Mouse (Mus musculus) heart, adult 9 months (tissue): Measurements from ENCODE around the gene Cfdp1.
A peak's percentile ranks its signal among the peaks of the same experiment; 100 is the strongest.

Experiments
- DNase-seq, 2 experiments: peaks; one replicate each; pipeline ENCODE4 v3.0.0; 2022; ENCODE audit warnings: low spot score in 2 of 2

Gene Cfdp1

DNA sequence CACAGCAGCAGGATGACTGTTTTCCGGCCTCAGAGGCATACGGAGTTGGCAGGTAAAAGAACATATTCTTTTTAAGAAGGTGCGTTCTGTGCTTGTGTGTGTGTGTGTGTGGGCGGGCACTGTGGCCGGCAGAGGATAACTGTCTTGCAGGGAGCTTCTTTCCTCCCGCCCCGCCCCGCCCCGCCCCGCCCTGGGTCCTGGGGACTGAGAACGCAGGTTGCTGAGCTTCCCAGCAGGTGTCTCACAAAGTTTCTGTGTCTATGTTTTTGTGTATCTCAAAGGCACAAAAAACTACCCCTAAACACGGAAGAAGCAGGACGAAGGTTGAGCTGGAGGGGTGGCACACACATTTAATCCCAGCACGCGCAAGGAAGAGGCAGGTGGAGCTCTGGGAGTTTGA, 84.8 kb downstream of the Cfdp1 start:
- no peak for DNase-seq

DNA sequence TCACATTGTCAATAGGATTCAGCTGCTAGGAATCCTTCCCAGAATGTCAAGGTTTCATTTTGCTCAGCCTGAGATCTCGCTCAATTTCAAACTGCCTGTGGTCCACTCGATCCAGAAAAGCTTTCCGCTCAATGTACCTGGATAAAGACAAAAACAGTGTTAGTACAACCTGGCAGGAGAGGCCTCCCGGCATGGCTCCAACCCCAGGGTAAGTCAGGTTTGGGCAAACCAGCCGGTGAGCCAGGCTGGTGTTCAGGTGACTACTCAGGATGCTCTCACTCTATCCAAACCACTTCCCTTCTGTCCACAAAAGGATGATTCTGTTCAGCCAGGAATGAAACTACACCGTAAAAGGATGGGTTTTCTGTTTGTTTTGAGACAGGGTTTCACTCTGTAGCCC, 85.4 kb downstream of the Cfdp1 start:
- DNase-seq, result no peak

DNA sequence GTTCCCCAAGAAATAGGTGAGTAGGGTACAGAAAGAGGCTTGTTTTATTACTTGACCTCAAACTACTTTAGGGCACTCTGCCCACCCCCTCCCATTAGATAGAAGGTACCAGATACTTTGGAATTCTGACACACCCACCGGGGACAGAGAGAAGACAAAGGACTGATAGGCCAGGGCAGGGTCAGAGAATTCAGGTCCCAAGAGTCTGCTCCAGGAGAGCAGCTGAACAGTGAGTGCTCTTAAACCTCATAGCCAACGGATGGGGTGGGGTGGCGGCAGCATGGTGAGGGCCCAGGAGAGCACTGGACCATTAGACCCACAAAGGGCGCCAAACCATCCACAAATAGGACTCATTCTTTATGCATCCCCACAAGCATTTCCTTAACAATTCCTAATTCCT, 88.5 kb downstream of the Cfdp1 start:
- no peak for DNase-seq

DNA sequence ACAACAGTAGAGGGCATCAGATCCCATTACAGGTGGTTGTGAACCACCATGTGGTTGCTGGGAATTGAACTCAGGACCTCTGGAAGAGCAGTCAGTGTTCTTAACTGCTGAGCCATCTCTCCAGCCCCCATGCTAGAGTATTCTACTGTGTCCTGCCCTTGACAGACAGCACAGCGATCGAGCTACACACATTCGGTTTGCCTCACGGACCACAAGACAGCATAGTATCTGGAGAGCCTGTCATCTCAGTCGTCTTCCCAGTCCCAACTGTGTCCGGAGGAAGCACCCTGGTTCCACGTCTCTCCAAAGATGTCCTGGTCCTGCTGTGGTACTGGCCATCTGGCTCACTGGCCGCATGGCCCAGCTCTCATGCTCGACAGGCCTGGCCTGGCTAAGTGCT, 89.0 kb downstream of the Cfdp1 start:
- DNase-seq, result no peak

DNA sequence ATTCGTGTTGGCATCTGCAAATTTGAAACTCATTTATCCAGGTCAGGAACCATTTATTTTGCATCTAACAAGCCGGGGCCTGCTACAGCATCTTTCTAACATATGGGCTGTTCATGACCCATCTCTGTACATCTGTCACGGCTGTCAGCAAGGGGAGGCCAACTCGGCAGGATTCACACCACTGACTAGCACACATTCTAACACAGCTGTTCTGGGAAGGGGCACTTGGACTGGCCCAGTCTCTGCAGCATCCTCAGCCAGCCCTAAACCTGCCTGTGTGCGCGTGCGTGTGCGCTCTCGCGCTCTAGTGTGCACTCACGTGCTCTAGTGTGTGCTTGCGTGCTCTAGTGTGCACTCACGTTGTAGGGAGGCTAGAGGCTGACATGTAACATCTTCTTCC, 93.4 kb downstream of the Cfdp1 start:
- DNase-seq, result no peak

DNA sequence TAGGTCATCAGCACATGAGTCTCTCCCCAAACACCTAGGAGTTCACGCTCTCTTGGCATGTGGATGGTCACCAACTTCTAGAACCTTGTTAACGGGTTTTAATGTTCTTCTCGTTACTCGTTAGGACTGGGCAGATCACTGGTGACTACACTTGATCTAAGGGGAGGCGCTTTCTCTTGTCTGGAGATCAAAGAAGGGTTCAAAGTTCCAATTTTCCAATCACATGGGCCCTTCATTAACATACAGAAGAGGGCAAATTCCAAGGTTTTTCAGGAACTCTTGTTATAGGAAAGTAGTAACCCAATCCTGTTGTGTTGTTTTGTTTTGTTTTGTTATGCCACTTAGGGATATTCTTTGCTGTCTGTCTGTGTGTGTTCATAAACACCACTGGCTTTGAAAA, 95.3 kb downstream of the Cfdp1 start:
- no peak for DNase-seq

DNA sequence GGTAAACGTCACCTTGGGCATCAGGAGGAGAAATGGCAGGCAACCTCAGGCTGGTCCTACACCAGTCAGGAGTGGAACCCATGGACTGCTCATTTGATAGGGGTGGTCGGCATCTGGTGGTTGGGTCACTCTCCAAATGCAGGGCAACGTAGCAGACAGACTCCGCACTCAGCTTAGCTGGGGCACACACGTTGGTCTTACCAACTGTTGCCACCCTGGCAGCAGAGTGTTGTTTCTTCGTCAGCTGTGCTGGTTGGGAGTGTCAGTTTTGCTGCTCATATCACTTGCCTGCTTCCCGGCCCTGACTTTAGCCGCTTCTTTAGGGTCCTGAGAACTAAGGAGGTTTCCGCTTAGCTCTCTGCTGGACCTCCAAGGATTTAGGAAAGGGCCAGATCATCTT, 96.5 kb downstream of the Cfdp1 start:
- no peak for DNase-seq

DNA sequence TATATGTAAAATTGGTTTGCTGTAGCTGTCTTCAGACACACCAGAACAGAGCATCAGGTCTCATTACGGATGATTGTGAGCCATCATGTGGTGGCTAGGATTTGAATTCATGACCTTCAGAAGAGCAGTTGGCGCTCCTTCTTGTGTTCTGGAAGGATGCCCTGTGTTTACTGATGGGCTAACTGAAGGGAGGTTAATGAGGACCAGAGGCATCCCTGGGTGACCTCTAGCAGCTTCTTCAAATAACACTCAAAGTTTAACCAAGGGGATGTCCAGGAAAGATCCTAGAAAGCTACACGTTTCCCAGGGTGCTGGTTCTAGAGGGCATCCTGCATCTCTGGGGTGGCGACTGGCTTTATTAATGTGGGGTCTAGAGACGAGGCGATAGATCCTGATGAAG, 99.4 kb downstream of the Cfdp1 start:
- DNase-seq, result no peak

DNA sequence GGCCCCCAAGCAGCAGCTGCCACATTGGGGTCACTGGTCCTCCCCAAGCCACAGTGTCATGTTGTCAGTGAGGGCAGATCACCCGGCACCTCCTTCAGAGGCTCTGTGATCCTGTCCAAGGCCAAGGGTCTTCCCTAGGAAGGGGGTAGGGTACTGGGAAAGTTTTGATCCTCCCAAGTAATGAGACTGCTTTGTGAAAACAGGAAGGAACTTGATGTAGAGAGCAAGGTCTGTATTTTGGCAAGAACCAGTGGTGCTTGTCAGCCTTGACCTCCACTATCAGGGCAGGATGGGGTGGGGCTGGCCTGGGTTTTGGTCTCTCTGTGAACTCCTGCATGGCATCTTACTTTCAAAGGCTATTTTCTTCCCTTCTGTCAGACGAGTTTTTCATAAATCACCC, 100.0 kb downstream of the Cfdp1 start:
- no peak for DNase-seq

DNA sequence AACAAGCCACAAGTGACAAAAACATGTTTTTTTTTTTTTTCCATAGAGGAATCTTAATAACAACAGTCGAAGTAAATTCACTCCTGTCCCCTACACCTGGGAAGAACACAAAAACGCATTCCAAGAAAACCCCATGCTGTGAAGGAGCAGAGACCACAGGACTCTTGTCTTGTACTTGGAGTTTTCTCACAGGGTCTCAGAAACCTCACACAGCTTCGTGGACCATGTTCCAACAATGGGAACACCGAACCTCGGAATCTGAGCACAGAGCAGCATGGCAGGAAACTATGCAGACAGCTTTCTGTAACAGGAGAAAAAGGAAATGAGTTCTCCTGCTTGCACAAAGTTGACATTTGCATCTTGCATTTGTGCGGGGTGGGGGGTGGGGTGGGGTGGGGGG, 105.3 kb downstream of the Cfdp1 start:
- no peak for DNase-seq

DNA sequence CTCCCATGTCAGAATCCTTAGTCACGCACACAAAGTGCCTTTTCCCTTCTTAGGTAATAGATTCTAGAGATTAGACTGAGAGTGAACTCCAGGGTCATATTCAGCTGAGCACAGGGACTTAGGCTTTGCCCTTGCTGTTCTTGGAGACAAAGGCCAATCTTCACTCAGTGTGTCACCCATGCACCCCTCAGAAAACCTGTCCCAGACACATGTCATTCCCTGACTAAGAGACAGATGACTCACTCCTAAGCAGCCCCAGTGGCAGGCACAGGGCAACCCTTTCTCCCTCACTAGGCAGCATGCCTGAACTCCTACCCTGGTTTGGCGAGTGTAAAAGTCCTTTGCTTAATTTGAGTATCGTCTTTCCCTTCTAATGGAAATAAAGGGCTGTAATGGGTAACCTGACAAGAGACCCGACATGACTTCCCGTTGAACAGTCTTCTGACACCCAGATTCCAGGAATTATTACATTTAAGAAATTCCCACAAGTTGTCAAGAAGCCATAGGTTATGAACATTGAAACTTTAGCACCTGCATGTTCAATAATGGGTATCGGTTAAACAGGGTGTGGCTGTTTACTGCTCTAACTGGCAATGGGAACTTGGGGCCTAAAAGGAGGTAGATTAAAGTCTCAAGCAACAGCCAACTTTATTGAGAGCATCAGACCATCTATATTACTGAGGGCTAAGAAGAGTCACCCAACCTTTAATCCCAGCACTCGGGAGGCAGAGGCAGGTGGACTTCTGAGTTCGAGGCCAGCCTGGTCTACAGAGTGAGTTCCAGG, 106.0 kb downstream of the Cfdp1 start:
- DNase-seq, result no peak

DNA sequence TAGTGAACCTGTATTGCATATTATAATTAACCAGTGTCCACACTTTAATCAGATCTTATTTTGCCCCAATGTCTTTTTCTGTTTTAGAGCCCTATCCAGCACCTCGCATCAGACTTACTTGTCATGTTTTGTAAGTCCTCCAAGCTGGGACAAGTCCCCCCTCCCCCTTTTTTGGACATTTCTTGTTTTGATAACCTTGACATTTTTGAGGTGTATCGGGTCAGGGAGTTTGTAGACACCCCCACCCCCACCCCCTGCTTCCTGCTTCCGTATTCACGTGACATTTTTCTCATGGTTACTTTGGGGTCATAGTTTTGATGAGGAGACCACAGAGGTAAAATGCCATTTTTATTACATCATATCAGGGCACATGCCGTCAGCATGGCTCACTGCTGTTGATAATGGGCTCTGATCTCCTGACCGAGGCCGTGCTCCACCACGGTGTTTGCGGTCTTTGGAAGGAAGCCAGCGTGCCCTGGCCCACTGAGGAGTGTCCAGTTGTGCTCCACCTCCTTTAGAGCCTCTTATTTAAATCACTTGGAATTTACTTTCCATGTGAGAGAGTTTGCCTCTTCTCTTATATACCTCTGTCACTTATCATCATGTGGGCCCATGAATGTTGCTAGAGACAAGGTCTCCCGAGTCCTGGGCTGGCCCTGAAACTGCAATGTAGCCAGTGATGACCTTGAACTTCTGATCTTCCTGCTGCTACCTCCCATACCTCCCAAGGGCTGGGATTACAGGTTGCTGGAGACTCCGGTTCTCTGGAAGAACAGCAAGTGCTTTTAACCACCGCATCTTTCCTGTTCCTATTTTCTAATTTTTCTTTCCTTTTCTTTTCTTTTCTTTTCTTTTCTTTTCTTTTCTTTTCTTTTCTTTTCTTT, 107.3 kb downstream of the Cfdp1 start:
- DNase-seq, result no peak

DNA sequence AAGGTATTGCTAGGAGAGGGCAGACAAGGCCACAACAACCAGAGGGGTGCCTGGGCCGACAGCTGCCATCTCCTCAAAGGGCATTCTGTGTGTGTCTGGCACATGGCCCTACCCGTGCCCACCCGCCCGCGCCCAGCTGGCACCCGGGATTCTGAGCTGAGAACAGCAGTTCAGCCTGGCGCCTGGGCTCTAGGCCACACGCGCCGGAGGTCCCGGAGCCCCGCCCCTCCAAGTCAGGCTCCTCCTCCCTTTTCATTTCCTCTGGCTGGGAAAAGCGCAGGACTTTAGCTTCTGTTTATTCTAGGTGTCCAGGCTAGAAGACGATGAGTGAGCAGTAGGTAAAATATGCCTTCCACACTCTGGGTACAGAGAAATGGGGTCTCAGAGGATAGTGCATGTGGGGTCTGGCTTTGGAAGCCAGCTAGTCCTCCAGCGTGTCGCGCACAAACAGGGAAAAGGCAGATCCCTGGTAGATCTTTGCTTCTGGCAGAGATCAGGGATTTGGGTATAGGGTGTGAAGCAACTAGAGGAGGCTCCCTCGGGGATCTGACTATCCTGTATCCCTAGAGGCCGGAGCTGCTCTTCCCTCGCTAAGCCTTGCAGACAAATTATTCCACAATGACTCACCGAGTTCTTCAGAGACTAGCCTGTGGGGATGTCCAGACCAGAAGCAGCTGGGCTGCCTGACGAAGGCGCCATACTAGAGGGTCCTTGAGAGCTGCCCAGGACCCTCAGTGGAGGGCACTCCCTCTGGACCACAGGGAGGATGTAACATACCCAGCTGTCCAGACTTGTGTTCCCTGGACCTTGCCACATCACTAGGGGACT, 108.3 kb downstream of the Cfdp1 start:
- DNase-seq, result peak; percentile 65 to 78

DNA sequence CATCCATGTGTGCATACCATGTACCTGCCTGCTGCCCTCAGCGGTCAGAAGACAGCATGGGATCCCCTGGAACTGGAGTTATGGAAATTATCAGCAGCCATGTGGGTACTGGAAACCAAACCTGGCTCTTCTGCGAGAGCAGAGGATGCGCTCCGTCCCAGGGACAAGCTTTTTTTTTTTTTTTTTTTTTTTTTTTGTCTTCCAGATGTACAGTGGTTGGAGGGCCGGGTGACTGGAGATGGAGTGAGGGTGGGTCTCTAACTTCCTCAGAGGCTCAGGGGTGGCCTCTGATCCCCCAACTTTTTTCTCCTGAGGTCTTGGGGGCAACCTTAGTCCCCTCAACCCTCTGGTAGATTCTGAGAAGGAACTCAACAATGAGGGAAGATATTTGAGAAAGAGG, 109.0 kb downstream of the Cfdp1 start:
- no peak for DNase-seq

DNA sequence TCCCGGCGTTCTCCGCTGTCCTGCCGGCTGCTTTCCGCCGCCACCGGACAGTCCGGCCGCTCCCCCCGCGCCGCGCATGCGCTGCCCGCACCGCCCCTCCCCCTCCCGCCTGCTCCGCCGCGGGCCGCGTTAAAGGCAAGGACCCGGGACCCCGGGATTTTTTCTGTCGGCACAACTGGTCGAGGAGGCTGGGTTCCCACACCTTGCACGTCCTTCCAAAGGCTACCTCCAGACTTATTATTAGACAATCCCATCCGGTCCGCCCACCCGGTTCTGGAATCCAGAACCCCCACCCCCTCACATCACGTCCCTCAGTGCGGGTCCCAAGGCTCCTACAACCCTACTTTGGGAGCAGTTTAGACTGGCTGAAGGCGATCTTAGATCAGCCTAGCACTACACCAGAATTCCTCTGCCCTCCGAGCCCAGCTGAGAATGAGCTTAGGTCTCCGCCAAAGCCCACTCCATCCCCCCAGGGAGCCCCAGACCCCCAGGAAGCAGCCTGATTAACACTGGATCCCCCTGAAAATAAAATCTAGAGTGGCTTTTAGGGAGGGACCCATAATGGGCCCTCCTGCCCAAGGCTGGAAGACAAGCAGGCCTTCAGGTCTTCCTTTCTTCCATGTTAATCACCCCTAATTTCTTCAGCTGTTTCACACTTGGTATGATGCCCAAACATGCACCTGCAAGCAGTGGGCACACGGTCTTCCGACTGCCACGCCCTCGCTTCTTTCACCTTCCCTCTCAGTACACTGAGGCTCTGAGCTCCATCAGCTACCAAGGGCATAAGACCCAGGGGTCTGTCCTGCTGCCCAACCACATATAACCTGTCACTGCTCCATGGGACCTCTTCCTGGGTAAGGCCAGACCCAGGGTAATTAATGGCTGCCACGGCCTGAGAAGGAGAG, 110.0 kb downstream of the Cfdp1 start, which contains the start of gene Bcar1:
Gene Bcar1, minus strand, starts transcription at position 18 of the 905 bp plus-strand sequence.
- peak; percentile 79 to 83 for DNase-seq

DNA sequence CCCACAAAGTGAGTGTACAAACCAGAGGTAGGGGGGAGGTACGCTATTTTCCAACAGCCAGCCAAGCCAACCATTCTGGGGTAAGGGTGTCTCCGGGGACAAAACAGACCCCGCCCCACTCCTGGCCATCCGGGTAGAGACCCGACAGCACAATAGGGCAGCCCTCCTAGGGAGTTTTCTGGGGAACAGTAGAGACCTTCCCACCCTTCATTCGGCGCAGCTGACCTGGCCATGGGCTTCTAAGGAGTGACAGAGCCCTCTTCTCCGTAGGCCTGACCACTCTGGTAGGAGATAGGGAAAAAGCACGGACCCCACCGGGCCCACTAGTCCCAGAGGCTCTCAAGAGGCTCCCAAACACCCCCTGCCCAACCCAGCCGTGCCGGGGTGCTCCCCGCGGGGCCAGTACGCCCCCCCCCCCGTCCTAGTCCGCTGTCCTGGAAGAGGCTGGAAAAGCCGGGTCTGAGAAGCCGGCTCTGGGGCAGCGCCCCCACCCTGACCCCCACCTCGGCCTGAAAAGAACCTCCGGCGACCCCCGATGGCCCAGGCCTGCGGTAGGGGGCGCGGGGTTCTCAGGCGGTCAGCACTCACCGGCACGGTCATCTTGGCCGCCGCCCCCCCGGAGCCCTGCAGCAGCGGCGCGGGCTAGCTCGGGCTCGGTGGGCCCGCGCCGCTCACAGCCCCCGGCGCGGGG, 110.8 kb downstream of the Cfdp1 start:
- DNase-seq, result no peak

DNA sequence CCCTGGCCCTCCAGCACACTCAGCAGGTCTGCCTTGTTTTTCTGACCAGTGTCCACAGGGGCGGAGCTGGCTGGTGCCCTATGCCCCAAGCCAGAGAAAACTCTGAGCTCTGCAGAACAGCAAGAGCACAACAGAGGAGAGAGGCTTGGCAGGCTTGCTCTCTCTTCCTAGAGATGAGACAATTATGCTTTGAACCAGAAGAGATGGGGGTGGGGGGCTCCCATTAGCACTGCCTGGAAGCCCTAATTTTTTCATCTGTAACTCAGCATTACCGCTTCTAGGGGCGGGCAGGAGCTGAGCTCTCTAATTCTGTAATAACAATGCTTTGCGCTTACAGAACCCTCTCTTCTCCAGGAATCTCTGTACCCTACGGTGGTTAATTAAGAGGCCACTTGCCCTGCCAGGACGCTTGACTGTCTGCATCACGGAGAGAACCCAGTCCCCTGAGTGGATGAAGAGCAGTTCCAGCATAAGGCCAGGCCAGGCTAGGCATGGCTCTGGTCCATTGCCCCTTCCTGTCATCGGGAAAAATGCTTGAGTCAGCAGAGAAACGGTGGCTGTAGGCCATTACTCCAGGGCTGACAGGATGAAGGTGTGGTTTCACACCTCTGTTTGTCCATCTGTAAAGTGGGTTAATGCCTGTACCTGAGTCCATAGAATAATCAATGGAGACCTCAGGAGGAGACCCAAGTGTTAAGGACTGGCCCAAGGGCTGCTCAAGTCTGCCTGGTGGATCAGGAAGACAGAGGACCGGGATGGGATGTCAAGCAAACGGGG, 111.6 kb downstream of the Cfdp1 start:
- no peak for DNase-seq

DNA sequence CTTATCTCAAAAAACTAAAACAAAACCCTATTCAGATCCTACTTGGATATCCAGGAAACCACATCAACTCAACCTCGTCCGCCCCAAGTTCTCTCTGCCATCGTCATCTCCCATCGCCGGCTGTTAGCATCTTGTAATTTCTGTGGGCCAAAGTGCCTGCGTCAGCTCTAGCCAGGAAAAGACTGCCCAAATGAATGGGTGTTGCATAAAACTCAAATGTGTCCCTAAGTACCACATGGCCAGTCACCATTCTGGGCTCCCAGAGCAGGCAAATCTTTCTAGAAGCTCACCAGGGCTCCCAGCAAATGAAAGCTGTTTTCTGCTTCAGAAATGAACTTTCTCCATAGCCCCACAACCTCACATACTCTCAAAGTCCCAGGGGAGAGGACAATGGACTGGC, 112.5 kb downstream of the Cfdp1 start:
- no peak for DNase-seq

DNA sequence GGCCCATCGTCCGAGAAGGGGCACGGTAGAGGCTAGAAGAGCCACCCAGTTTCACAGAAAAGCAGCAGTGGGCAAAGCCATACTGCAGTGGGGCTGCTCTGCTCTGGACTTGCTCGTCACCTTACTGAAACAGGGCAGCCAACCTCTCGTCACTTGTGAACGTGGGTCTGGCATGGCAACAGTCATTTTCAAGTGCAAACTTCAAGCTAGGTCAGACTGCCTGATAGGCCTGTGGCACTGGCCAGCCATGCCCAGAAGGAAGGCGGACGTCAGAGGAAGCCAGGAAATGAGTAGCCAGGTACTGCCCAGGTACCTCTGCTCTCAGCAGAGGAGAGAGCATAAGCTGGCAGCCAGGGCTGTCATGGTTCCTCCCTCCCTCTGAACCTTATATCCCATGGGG, 113.1 kb downstream of the Cfdp1 start:
- no peak for DNase-seq

DNA sequence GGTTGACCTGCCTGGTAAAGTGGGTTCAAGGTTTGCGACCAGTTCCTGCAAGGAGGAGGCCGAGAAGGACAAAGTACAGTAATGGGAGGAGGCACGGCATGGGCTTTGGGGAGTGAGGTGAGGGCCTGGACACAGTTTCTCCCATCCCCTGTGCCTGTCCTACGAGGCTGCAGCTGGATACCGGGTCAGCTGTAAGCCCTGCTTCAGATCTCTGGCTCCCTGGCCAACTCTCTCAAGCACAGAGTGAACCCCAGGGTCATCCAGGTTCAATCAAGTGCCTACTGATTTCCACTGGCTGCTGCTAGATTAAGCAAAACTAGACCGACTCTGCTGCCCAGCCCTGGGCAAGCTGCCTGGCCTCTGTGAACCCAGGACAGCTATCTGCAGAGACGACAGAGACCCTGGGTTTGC, 113.8 kb downstream of the Cfdp1 start:
- no peak for DNase-seq
